Mouse (Mus musculus) MEL (cell line): ENCODE measurements around the gene Ndufb4. TPM values are rescaled to one million over a fixed set of nuclear protein-coding genes. Genes with fewer than 3 reads are reported as not detected.
A peak's percentile ranks its signal among the peaks of the same experiment; 100 is the strongest.

Experiments
- DNase-seq: peaks from one replicate; pipeline ENCODE4 v3.0.0; 2011; ENCODE audit warnings: low read depth, low spot score
- H3K27ac ChIP-seq: 2 replicates; pipeline ENCODE4 v1.5.1; 2012; ENCODE audit warnings: low read depth, mild to moderate bottlenecking, control low read depth, low read length, moderate library complexity; ENCODE audit not compliant: control insufficient read depth
- H3K27me3 ChIP-seq, 2 experiments: fragments of 150-350 bp in 1 of 2; sonication (generic) in 1 of 2; 2 replicates each; pipeline ENCODE4 v1.6.1; 2012; ENCODE audit warnings: low read length in 2 of 2, mild to moderate bottlenecking in 2 of 2, improper control_type of control experiment in 1 of 2, moderate library complexity in 1 of 2; ENCODE audit not compliant: insufficient read depth in 2 of 2, control insufficient read depth in 1 of 2
- H3K36me3 ChIP-seq, 2 experiments: 2 replicates each; pipeline ENCODE4 v1.6.1; 2012 to 2014; ENCODE audit warnings: low read length in 2 of 2, improper control_type of control experiment in 1 of 2, inconsistent platforms in 1 of 2, mild to moderate bottlenecking in 1 of 2; ENCODE audit not compliant: insufficient read depth in 2 of 2, control insufficient read depth in 1 of 2
- H3K4me1 ChIP-seq, 2 experiments: fragments of 150-350 bp in 1 of 2; sonication (generic) in 1 of 2; 2 replicates each; pipeline ENCODE4 v1.6.1; 2012; ENCODE audit warnings: low read length in 2 of 2, improper control_type of control experiment in 1 of 2, mild to moderate bottlenecking in 1 of 2; ENCODE audit not compliant: insufficient read depth in 2 of 2, control insufficient read depth in 1 of 2
- H3K4me3 ChIP-seq, 2 experiments: fragments of 150-350 bp in 1 of 2; sonication (generic) in 1 of 2; 2 replicates each; pipeline ENCODE4 v1.5.1; 2012; ENCODE audit warnings: low read depth in 2 of 2, low read length in 2 of 2, mild to moderate bottlenecking in 2 of 2, moderate library complexity in 2 of 2, control low read depth in 1 of 2, improper control_type of control experiment in 1 of 2; ENCODE audit not compliant: control insufficient read depth in 1 of 2, insufficient read depth in 1 of 2
- H3K79me2 ChIP-seq: 2 replicates; pipeline ENCODE4 v1.6.1; 2012; ENCODE audit warnings: mild to moderate bottlenecking, low read length, moderate library complexity; ENCODE audit not compliant: control insufficient read depth, poor library complexity, insufficient read depth
- H3K9ac ChIP-seq: 2 replicates; pipeline ENCODE4 v1.6.1; 2012; ENCODE audit warnings: low read depth, mild to moderate bottlenecking, control low read depth, low read length, moderate library complexity; ENCODE audit not compliant: control insufficient read depth, poor library complexity, severe bottlenecking
- H3K9me3 ChIP-seq: fragments of 150-350 bp; sonication (generic); replicated peaks from 2 replicates; pipeline ENCODE4 v1.6.1; 2012; ENCODE audit warnings: mild to moderate bottlenecking, low read length, improper control_type of control experiment, moderate library complexity; ENCODE audit not compliant: insufficient read depth
- BHLHE40 ChIP-seq: IDR thresholded peaks from 2 replicates; pipeline ENCODE4 v1.6.1; 2012; ENCODE audit warnings: low read depth, mild to moderate bottlenecking, inconsistent platforms, low read length, improper control_type of control experiment, borderline replicate concordance
- CHD1 ChIP-seq: IDR thresholded peaks from 2 replicates; pipeline ENCODE4 v1.6.1; 2012; ENCODE audit warnings: low read depth, mild to moderate bottlenecking, inconsistent platforms, low read length, improper control_type of control experiment
- CHD2 ChIP-seq: IDR thresholded peaks from 2 replicates; pipeline ENCODE4 v1.6.1; 2011; ENCODE audit warnings: low read length, improper control_type of control experiment
- CTCF ChIP-seq, 3 experiments: IDR thresholded peaks in 2 of 3; conservative IDR thresholded peaks in 1 of 3; 2 replicates each; pipeline ENCODE4 v1.5.1; 2011 to 2012; ENCODE audit warnings: low read length in 3 of 3, low read depth in 2 of 3, mild to moderate bottlenecking in 2 of 3, improper control_type of control experiment in 1 of 3, inconsistent platforms in 1 of 3, mixed read lengths in 1 of 3, moderate library complexity in 1 of 3; ENCODE audit not compliant: control insufficient read depth in 1 of 3, insufficient read depth in 1 of 3, poor library complexity in 1 of 3, severe bottlenecking in 1 of 3
- E2F4 ChIP-seq: IDR thresholded peaks from 2 replicates; pipeline ENCODE4 v1.6.1; 2011; ENCODE audit warnings: low read depth, low read length, improper control_type of control experiment, borderline replicate concordance
- ELF1 ChIP-seq: IDR thresholded peaks from 2 replicates; pipeline ENCODE4 v1.6.1; 2014; ENCODE audit warnings: low read depth, mild to moderate bottlenecking, inconsistent platforms, low read length, improper control_type of control experiment, moderate library complexity
- ETS1 ChIP-seq: IDR thresholded peaks from 2 replicates; pipeline ENCODE4 v1.6.1; 2012; ENCODE audit warnings: low read depth, mild to moderate bottlenecking, inconsistent platforms, low read length, improper control_type of control experiment, moderate library complexity
- GABPA ChIP-seq: IDR thresholded peaks from 2 replicates; pipeline ENCODE4 v1.6.1; 2012; ENCODE audit warnings: low read depth, mild to moderate bottlenecking, inconsistent platforms, low read length, improper control_type of control experiment, moderate library complexity
- GATA1 ChIP-seq: IDR thresholded peaks from 2 replicates; pipeline ENCODE4 v1.6.1; 2011; ENCODE audit warnings: low read depth, low read length, improper control_type of control experiment
- HCFC1 ChIP-seq: IDR thresholded peaks from 2 replicates; pipeline ENCODE4 v1.6.1; 2012; ENCODE audit warnings: low read depth, mild to moderate bottlenecking, inconsistent platforms, low read length, improper control_type of control experiment, moderate library complexity
- JUND ChIP-seq: IDR thresholded peaks from 2 replicates; pipeline ENCODE4 v1.6.1; 2011; ENCODE audit warnings: low read depth, mild to moderate bottlenecking, improper control_type of control experiment, low read length
- KAT2A ChIP-seq: conservative IDR thresholded peaks from 2 replicates; pipeline ENCODE4 v1.6.1; 2012; ENCODE audit warnings: low read depth, low read length, improper control_type of control experiment, inconsistent platforms
- MAFK ChIP-seq: IDR thresholded peaks from 2 replicates; pipeline ENCODE4 v1.6.1; 2011; ENCODE audit warnings: low read depth, mild to moderate bottlenecking, low read length, improper control_type of control experiment, borderline replicate concordance
- MAX ChIP-seq: IDR thresholded peaks from 2 replicates; pipeline ENCODE4 v1.6.1; 2011; ENCODE audit warnings: low read length, improper control_type of control experiment
- MAZ ChIP-seq: IDR thresholded peaks from 2 replicates; pipeline ENCODE4 v1.6.1; 2012; ENCODE audit warnings: low read depth, mild to moderate bottlenecking, inconsistent platforms, low read length, improper control_type of control experiment
- MEF2A ChIP-seq: IDR thresholded peaks from 2 replicates; pipeline ENCODE4 v1.6.1; 2014; ENCODE audit warnings: low read depth, mild to moderate bottlenecking, inconsistent platforms, low read length, improper control_type of control experiment; ENCODE audit not compliant: poor library complexity, insufficient replicate concordance, severe bottlenecking; ENCODE audit errors: extremely low read depth
- MXI1 ChIP-seq: IDR thresholded peaks from 2 replicates; pipeline ENCODE4 v1.6.1; 2011; ENCODE audit warnings: mild to moderate bottlenecking, low read depth, low read length, improper control_type of control experiment
- MYB ChIP-seq: IDR thresholded peaks from 2 replicates; pipeline ENCODE4 v1.6.1; 2011; ENCODE audit warnings: mild to moderate bottlenecking, low read depth, low read length, improper control_type of control experiment
- MYC ChIP-seq: IDR thresholded peaks from 2 replicates; pipeline ENCODE4 v1.6.1; 2011; ENCODE audit warnings: low read depth, mild to moderate bottlenecking, low read length, improper control_type of control experiment, moderate library complexity
- NELFE ChIP-seq: IDR thresholded peaks from 2 replicates; pipeline ENCODE4 v1.6.1; 2011; ENCODE audit warnings: low read depth, low read length, improper control_type of control experiment
- NRF1 ChIP-seq: IDR thresholded peaks from 2 replicates; pipeline ENCODE4 v1.6.1; 2014; ENCODE audit warnings: low read depth, mild to moderate bottlenecking, inconsistent platforms, low read length, improper control_type of control experiment, moderate library complexity; ENCODE audit not compliant: poor library complexity, insufficient read depth, severe bottlenecking
- POLR2A ChIP-seq, 2 experiments: IDR thresholded peaks; 2 replicates each; pipeline ENCODE4 v1.6.1; 2011 to 2012; ENCODE audit warnings: low read length in 2 of 2, mild to moderate bottlenecking in 2 of 2, control low read depth in 1 of 2, improper control_type of control experiment in 1 of 2, low read depth in 1 of 2, moderate library complexity in 1 of 2; ENCODE audit not compliant: control insufficient read depth in 1 of 2, insufficient read depth in 1 of 2, poor library complexity in 1 of 2
- POLR2AphosphoS2 ChIP-seq: IDR thresholded peaks from 2 replicates; pipeline ENCODE4 v1.6.1; 2011; ENCODE audit warnings: low read length, improper control_type of control experiment
- POLR2AphosphoS5 ChIP-seq: IDR thresholded peaks from 2 replicates; pipeline ENCODE4 v1.6.1; 2012; ENCODE audit warnings: low read depth, borderline replicate concordance, mild to moderate bottlenecking, inconsistent platforms, low read length, moderate library complexity, mixed read lengths
- RAD21 ChIP-seq: IDR thresholded peaks from 2 replicates; pipeline ENCODE4 v1.6.1; 2011; ENCODE audit warnings: mild to moderate bottlenecking, low read depth, low read length, improper control_type of control experiment
- RCOR1 ChIP-seq: IDR thresholded peaks from 2 replicates; pipeline ENCODE4 v1.6.1; 2012; ENCODE audit warnings: low read depth, mild to moderate bottlenecking, inconsistent platforms, low read length, improper control_type of control experiment
- SIN3A ChIP-seq: IDR thresholded peaks from 2 replicates; pipeline ENCODE4 v1.6.1; 2012; ENCODE audit warnings: low read length, improper control_type of control experiment, inconsistent platforms
- SMC3 ChIP-seq: IDR thresholded peaks from 2 replicates; pipeline ENCODE4 v1.6.1; 2011; ENCODE audit warnings: low read depth, low read length, improper control_type of control experiment
- TAL1 ChIP-seq: IDR thresholded peaks from 2 replicates; pipeline ENCODE4 v1.6.1; 2012; ENCODE audit warnings: mild to moderate bottlenecking, inconsistent platforms, low read length, moderate library complexity, mixed read lengths
- TCF12 ChIP-seq: IDR thresholded peaks from 2 replicates; pipeline ENCODE4 v1.6.1; 2014; ENCODE audit warnings: low read depth, mild to moderate bottlenecking, inconsistent platforms, low read length, improper control_type of control experiment, moderate library complexity
- UBTF ChIP-seq: IDR thresholded peaks from 2 replicates; pipeline ENCODE4 v1.6.1; 2012; ENCODE audit warnings: low read depth, mild to moderate bottlenecking, inconsistent platforms, low read length, improper control_type of control experiment, moderate library complexity, borderline replicate concordance; ENCODE audit not compliant: insufficient read depth
- USF1 ChIP-seq: IDR thresholded peaks from 2 replicates; pipeline ENCODE4 v1.6.1; 2014; ENCODE audit warnings: low read depth, mild to moderate bottlenecking, inconsistent platforms, low read length, improper control_type of control experiment, moderate library complexity
- USF2 ChIP-seq, 2 experiments: IDR thresholded peaks; 2 replicates each; pipeline ENCODE4 v1.6.1; 2011 to 2012; ENCODE audit warnings: improper control_type of control experiment in 2 of 2, low read length in 2 of 2, borderline replicate concordance in 1 of 2, inconsistent platforms in 1 of 2, low read depth in 1 of 2, mild to moderate bottlenecking in 1 of 2; ENCODE audit not compliant: insufficient read depth in 1 of 2
- ZKSCAN1 ChIP-seq: IDR thresholded peaks from 2 replicates; pipeline ENCODE4 v1.6.1; 2012; ENCODE audit warnings: low read depth, mild to moderate bottlenecking, inconsistent platforms, low read length, improper control_type of control experiment, moderate library complexity
- polyA plus RNA-seq, 2 experiments: library from polyadenylated mRNA; stranded (reverse) in 1 of 2; unstranded in 1 of 2; fragments of >175 nt in 1 of 2; fragments of >200 nt in 1 of 2; gene quantifications; 2 replicates each; pipeline versions ENCODE4 v1.2.1 to v1.2.4; 2012; ENCODE audit warnings: low replicate concordance in 2 of 2, low read depth in 1 of 2; ENCODE audit not compliant: insufficient read length in 2 of 2, insufficient read depth in 1 of 2, missing spikeins in 1 of 2
- total RNA-seq: library from RNA; depleted of rRNA; stranded (reverse); fragments of 300-350 nt; gene quantifications from 2 replicates; pipeline ENCODE4 v1.2.3, GENCODE M21; 2012; rRNA removed

The Ndufb4 gene
- total RNA-seq (41.1 and 48.0 TPM in 2 replicates), polyA plus RNA-seq (10 to 100 TPM in 1 of 2 experiments, not detected in 1; 28.9 TPM)

DNA sequence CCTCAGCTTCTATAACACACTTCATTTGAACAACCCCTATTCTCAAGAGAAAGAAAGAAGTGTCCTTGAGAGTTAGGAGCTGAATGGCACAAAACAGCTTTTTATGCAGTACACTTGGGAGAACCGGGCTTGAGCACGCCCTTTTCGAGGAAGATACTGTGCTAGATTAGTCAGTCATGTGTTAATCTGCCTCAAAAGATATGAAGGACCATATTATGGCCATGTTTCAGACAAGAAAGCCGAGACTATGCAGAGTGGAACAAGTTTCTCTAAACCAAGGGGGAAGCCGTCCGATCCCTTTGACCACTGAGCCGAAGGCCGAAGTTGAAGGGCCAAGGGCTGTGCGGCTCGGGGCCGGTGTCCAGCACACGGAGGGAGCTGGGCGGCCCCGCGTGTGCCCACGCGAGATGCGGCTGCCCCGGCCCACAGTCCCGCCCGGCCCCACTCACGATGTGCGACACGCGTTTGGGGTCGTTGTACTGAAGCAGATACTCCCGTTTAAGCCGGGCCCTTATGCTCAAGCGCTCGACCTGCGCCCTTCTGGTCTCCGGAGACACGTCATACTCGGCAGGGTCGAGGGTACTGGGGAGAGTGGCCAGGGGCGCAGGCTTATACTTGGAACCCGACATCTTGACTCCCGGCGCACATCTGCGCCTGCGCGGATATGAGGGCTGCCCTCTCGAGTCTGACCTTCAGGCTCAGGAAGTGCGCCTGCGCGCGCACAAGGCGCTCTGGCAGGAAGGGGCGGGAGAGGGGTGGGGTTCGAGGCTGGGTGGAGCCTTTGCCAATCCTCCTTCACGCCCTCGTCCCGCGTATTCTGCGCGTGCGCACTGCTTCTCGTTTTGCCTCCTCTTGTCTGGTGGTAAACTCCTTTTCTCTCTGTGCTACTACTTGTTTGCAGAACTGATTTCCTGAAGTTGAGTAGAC lies at the start of gene Ndufb4:
Ndufb4 (minus strand) TSS at position 723 of the 927 bp plus-strand sequence.
- H3K36me3 ChIP-seq: peaks cover 4 to 21% of the 10 kb centered on the region in 2 experiments; a peak in 3 of 4 replicates
- peak within 1 kb of the TSS; percentile 94 for H3K9ac ChIP-seq
- H3K4me3 ChIP-seq: peak within 1 kb of the TSS; percentile 87 to 100
- DNase-seq: peak; percentile 98
- no peaks in the 10 kb centered on the region for H3K9me3 ChIP-seq
- H3K79me2 ChIP-seq: peaks cover 26% of the 10 kb centered on the region
- peak within 1 kb of the TSS; percentile 86 for H3K27ac ChIP-seq
- peaks cover 5 to 9% of the 10 kb centered on the region in 2 experiments; a peak in 3 of 4 replicates for H3K4me1 ChIP-seq
- no peaks in the 10 kb centered on the region for H3K27me3 ChIP-seq
- no peak for TF ChIP-seq MAFK
- TF ChIP-seq SMC3: no peak
- TF ChIP-seq MYB: no peak
- peak; percentile 61 for TF ChIP-seq MAX
- TF ChIP-seq ZKSCAN1: no peak
- TF ChIP-seq POLR2AphosphoS2: peak; percentile 20; the same call in 1 of the 2 replicates
- TF ChIP-seq SIN3A: peak; percentile 58
- peak; percentile 57 for TF ChIP-seq KAT2A
- peak; percentile 56; the same call in 1 of the 2 replicates for TF ChIP-seq CHD1
- no peak for TF ChIP-seq BHLHE40
- TF ChIP-seq UBTF: no peak
- TF ChIP-seq ETS1: peak; percentile 33; the same call in 1 of the 2 replicates
- no peak for TF ChIP-seq MEF2A
- peak; percentile 86 for TF ChIP-seq HCFC1
- no peak for TF ChIP-seq POLR2AphosphoS5
- TF ChIP-seq CHD2: no peak
- peak; percentile 53; the same call in 1 of the 2 replicates for TF ChIP-seq NELFE
- no peak for TF ChIP-seq JUND
- TF ChIP-seq MYC: peak; percentile 81
- peak; percentile 79; the same call in 1 of the 2 replicates for TF ChIP-seq MXI1
- peak; percentile 52 to 73; a peak in 3 of 4 replicates for TF ChIP-seq POLR2A (IDR thresholded peaks at IDR 0.05; ENCODE audit: control insufficient read depth in 1 of 2, insufficient read depth in 1 of 2, low read depth in 1 of 2, low read length in 2 of 2, poor library complexity in 1 of 2)
- peak; percentile 80 for TF ChIP-seq NRF1
- peak; percentile 65 for TF ChIP-seq ELF1
- TF ChIP-seq USF2 (IDR thresholded peaks at IDR 0.05; ENCODE audit: borderline replicate concordance in 1 of 2, insufficient read depth in 1 of 2, low read depth in 1 of 2, low read length in 2 of 2): no peak
- TF ChIP-seq CTCF (IDR thresholded peaks at IDR 0.05 in 2 of 3, conservative IDR thresholded peaks at IDR 0.05 in 1 of 3; ENCODE audit: control insufficient read depth in 1 of 3, insufficient read depth in 1 of 3, low read depth in 2 of 3, low read length in 3 of 3, poor library complexity in 1 of 3, severe bottlenecking in 1 of 3): no peak
- TF ChIP-seq TCF12: peak; percentile 42; the same call in 1 of the 2 replicates
- TF ChIP-seq RCOR1: no peak
- TF ChIP-seq GABPA: no peak
- no peak for TF ChIP-seq RAD21
- peak; percentile 55 for TF ChIP-seq GATA1
- no peak for TF ChIP-seq MAZ
- no peak for TF ChIP-seq TAL1
- no peak for TF ChIP-seq E2F4
- peak; percentile 62; the same call in 1 of the 2 replicates for TF ChIP-seq USF1
